Mouse (Mus musculus): ENCODE data around the gene Dkk1.

- TF ChIP-seq CTCF (IDR thresholded peaks at IDR 0.05; ENCODE audit: low read depth, low read length) = no peak
- no peak for TF ChIP-seq GATA1 (IDR thresholded peaks at IDR 0.05; ENCODE audit: borderline replicate concordance, low read length)
Measured at GRCm38 (mm10) chr19:30553740-30554139, 4.3 kb upstream of the Dkk1 start.

Measured in G1E (cell line).